Mouse (Mus musculus) kidney, embryonic 14.5 days (tissue): Measurements from ENCODE around the gene Cep170b. TPM values are rescaled to one million over a fixed set of nuclear protein-coding genes. Genes with fewer than 3 reads are reported as not detected.

ENCODE experiments used
- ATAC-seq: fragments of 200-750 bp; cut with Nextera tagmentation; 2 replicates; pipeline ENCODE4 v1.8.0; 2017; ENCODE audit warnings: moderate number of reproducible peaks, mild to moderate bottlenecking, moderate TSS enrichment, moderate library complexity; ENCODE audit not compliant: low FRiP score, low TSS enrichment
- H3K27ac ChIP-seq: fragments of 300-500 bp; sonication (generic); 2 replicates; pipeline ENCODE4 v1.5.1; 2014; ENCODE audit warnings: low read depth, mild to moderate bottlenecking, low read length, moderate library complexity, mixed read lengths
- H3K27me3 ChIP-seq: fragments of 300-500 bp; sonication (generic); 2 replicates; pipeline ENCODE4 v1.6.1; 2014; ENCODE audit warnings: mild to moderate bottlenecking, low read length; ENCODE audit not compliant: control insufficient read depth, insufficient read depth
- H3K36me3 ChIP-seq: fragments of 300-500 bp; sonication (generic); 2 replicates; pipeline ENCODE4 v1.6.1; 2014; ENCODE audit warnings: low read length, mixed read lengths; ENCODE audit not compliant: control insufficient read depth, insufficient read depth
- H3K4me1 ChIP-seq: fragments of 300-500 bp; sonication (generic); 2 replicates; pipeline ENCODE4 v1.6.1; 2014; ENCODE audit warnings: low read length, mixed read lengths; ENCODE audit not compliant: control insufficient read depth, insufficient read depth
- H3K4me2 ChIP-seq: fragments of 300-500 bp; sonication (generic); replicated peaks from 2 replicates; pipeline ENCODE4 v1.6.1; 2014; ENCODE audit warnings: low read depth, mild to moderate bottlenecking, low read length
- H3K4me3 ChIP-seq: fragments of 300-500 bp; sonication (generic); 2 replicates; pipeline ENCODE4 v1.5.1; 2014; ENCODE audit warnings: mild to moderate bottlenecking, low read length
- H3K9ac ChIP-seq: fragments of 300-500 bp; sonication (generic); 2 replicates; pipeline ENCODE4 v1.6.1; 2014; ENCODE audit warnings: low read depth, mild to moderate bottlenecking, low read length, moderate library complexity
- H3K9me3 ChIP-seq: fragments of 300-500 bp; sonication (generic); 2 replicates; pipeline ENCODE4 v1.6.1; 2016; ENCODE audit warnings: low read length; ENCODE audit not compliant: control insufficient read depth
- WGBS: fragments of 180-500 bp; shearing (Covaris S2); extraction: QIAGEN DNeasy Blood & Tissue Kit; methylation state at CpG from one replicate; pipeline ENCODE4 v1.1.7; 2014; 5-methylcytosine and 5-hydroxymethylcytosine counted together
- polyA plus RNA-seq: library from polyadenylated mRNA; unstranded; fragments of >200 nt; fragmentation: Nextera tagmentation; extraction: Ambion mirVana; gene quantifications from 2 replicates; pipeline ENCODE4 v1.2.1, GENCODE M21; 2014

Gene Cep170b
- polyA plus RNA-seq, 1 experiment from 2014 or later: 15.1 TPM

- H3K27ac ChIP-seq: no peak overlapping the region
- H3K36me3 ChIP-seq: no peaks in the 10 kb centered on the region; the same call in 1 of the 2 replicates
- WGBS: 48% methylated on average over 5 of the region's 5 CpGs
- no peak for ATAC-seq
- H3K27me3 ChIP-seq: peaks cover 23% of the 10 kb centered on the region
- H3K9me3 ChIP-seq: no peaks in the 10 kb centered on the region
- H3K4me3 ChIP-seq: no peak overlapping the region
- H3K4me2 ChIP-seq: no peak overlapping the region
- H3K4me1 ChIP-seq: peaks cover 34% of the 10 kb centered on the region
- no peak overlapping the region for H3K9ac ChIP-seq
Measured at GRCm38 (mm10) chr12:112677076-112677475, 43.2 kb upstream of the Cep170b start.

DNA sequence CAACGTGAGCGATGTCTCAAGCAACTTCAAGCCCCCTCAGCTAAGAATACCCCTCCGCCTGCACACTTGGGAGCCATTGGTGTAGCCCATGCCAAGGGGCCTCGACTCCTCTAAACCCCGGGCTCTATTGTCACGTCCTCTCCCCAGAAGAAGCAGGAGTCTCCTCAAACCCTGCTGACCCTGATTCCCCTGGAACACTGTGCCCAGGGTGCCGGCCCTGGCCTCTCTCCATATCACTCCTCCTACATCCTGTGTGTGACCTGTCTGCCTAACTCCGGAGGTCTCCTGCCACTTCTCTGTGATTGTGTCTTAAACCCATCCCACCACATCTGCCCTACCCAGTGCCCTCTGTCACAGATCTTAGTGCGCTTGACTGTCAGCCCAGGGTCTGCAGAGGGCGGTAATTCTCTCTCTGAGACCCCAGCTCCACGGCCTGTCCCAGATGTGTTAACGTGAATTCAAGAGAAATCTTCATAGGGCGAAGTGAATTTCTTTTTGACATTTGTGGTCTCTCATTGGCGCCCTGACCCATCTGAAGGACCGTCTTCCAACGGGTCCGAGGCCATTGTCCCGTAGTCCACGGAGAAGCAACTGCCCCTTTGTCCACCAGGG lies 42.2 kb upstream of the Cep170b start:
- peak overlapping the region; percentile 97 for H3K4me2 ChIP-seq
- no peaks in the 10 kb centered on the region; the same call in 1 of the 2 replicates for H3K36me3 ChIP-seq
- H3K4me3 ChIP-seq: peak overlapping the region; percentile 71
- peaks cover 23% of the 10 kb centered on the region for H3K27me3 ChIP-seq
- WGBS: 12% methylated on average over 19 of the region's 19 CpGs
- H3K27ac ChIP-seq: peak overlapping the region; percentile 47; the same call in 1 of the 2 replicates
- peak; percentile 3; the same call in 1 of the 2 replicates for ATAC-seq
- peaks cover 25% of the 10 kb centered on the region for H3K4me1 ChIP-seq
- H3K9me3 ChIP-seq: no peaks in the 10 kb centered on the region
- H3K9ac ChIP-seq: peak overlapping the region; percentile 70

DNA sequence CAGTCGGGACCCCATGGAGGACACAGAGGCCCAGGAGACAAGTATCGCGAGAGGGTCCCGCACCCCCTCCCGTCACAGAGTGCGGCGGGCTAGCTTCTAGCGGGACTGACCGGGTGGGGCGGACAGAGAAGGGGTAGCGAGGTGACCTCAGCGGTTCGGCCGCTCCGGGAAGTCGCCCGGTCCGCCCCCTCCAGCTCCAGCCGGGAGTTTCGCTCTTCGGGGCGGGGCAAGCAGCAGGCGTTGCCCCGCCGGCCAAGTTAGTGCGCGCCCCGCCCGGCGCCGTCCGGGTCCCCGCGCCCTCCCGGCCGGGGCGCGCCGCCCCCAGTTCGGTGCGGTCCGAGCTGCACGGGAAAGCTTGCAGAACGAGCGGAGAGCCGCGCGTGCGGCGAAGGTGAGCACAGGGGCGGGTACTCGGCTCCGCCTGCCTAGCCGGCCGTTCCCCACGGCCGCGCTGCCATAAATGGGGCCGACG lies 41.7 kb upstream of the Cep170b start, which contains the start of gene Zbtb42:
Gene Zbtb42 (plus strand): TSS at position 274 of the 472 bp plus-strand sequence.
- peaks cover 25% of the 10 kb centered on the region for H3K4me1 ChIP-seq
- peak within 1 kb of the TSS; percentile 47; the same call in 1 of the 2 replicates for H3K27ac ChIP-seq

DNA sequence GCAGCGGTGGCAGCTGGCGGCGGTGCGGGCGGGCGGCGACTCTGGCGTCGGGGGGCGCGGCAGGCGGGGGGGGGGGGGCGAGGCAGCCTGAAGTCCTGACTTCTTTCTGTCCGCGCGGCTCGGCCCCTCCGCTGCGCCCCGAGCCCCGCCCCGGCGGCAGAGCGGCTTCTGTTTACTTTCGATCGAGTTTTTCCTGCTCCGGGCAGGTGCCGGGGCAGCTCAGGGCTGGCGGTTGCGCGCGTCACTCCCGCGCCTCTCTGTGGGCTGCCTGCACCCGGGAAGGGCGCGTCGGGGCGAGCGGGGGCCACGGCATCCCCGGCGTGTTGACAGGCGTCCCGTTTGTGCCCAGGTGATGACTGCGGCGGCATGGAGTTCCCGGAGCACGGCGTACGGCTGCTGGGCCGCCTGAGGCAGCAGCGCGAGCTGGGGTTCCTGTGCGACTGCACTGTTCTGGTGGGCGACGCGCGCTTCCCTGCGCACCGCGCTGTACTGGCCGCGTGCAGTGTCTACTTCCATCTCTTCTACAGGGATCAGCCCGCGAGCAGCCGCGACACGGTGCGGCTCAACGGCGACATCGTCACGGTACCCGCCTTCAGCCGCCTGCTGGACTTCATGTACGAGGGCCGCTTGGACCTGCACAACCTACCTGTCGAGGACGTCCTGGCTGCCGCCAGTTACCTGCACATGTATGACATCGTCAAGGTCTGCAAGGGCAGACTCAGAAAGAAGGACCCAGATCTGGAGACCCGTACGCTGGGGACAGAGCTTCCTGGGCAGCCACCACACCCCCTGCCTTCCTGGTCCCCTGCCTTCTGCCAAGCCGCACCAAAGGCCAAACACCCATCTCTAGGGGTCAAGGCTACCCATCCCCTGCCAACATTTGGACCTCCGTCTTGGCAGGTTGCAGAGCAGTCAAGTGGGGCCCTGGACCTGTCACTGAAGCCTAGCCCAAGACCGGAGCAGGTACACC lies 40.9 kb upstream of the Cep170b start:
- Histone ChIP-seq H3K9me3 (no peaks in the 10 kb centered on the region), H3K9ac (peak overlapping the region; percentile 70), H3K4me1 (peaks cover 25% of the 10 kb centered on the region), H3K4me3 (peak overlapping the region; percentile 71), H3K36me3 (no peaks in the 10 kb centered on the region; the same call in 1 of the 2 replicates), H3K27ac (0 out of 2 replicates have a peak overlapping the region, but pooled peaks have one; percentile 47), H3K27me3 (peaks cover 23% of the 10 kb centered on the region), H3K4me2 (peak overlapping the region; percentile 97)
- 4% methylated on average over 63 of the region's 87 CpGs for WGBS
- ATAC-seq: peak; percentile 13; the same call in 1 of the 2 replicates

More for the DNA sequence above, 41.7 kb upstream of the Cep170b start, which contains the start of gene Zbtb42:
- Histone ChIP-seq H3K4me2 (peak within 1 kb of the TSS; percentile 97), H3K9me3 (no peaks in the 10 kb centered on the region), H3K27me3 (peaks cover 23% of the 10 kb centered on the region), H3K36me3 (no peaks in the 10 kb centered on the region; the same call in 1 of the 2 replicates), H3K4me3 (peak within 1 kb of the TSS; percentile 71), H3K9ac (peak within 1 kb of the TSS; percentile 70)
- under 1% methylated on average over 48 of the region's 60 CpGs for WGBS
- peak; percentile 36 for ATAC-seq

GRCm38 (mm10) chr12:112683351-112683750 lies 36.9 kb upstream of the Cep170b start:
- H3K27me3 ChIP-seq: peaks cover 23% of the 10 kb centered on the region
- no peaks in the 10 kb centered on the region; the same call in 1 of the 2 replicates for H3K9me3 ChIP-seq
- no peaks in the 10 kb centered on the region; the same call in 1 of the 2 replicates for H3K36me3 ChIP-seq
- no peak overlapping the region for H3K4me3 ChIP-seq
- WGBS: 53% methylated on average over 7 of the region's 7 CpGs
- no peak overlapping the region for H3K27ac ChIP-seq
- ATAC-seq: no peak
- H3K4me2 ChIP-seq: no peak overlapping the region
- no peak overlapping the region for H3K9ac ChIP-seq
- H3K4me1 ChIP-seq: peaks cover 9% of the 10 kb centered on the region

DNA sequence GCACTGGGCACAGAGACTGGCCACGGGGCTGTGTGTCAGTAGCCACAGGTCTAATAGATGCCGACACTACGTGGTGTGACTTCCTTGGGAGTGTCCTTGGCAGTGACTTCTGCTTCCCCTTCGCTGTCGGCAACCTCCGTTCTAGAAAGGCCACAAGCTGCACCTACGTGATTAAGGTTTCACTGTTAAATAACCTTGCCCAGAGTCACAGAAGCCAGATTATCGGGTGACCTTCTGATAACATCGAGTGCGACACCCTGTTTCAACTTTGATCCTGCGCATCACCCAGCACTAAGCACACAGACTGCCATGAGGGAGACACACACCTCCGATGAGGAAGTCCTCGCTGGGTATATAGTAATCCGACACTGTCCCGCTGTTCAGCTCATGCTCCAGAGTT lies 31.8 kb upstream of the Cep170b start:
- Histone ChIP-seq H3K4me2 (no peak overlapping the region), H3K9me3 (no peaks in the 10 kb centered on the region; the same call in 1 of the 2 replicates), H3K9ac (no peak overlapping the region), H3K4me3 (no peak overlapping the region), H3K27me3 (no peaks in the 10 kb centered on the region), H3K4me1 (peaks cover 5% of the 10 kb centered on the region), H3K27ac (no peak overlapping the region), H3K36me3 (no peaks in the 10 kb centered on the region)
- ATAC-seq: no peak
- 51% methylated on average over 15 of the region's 15 CpGs for WGBS

- Histone ChIP-seq H3K9me3 (no peaks in the 10 kb centered on the region), H3K9ac (peak overlapping the region; percentile 92), H3K27me3 (no peaks in the 10 kb centered on the region), H3K4me3 (peak overlapping the region; percentile 66), H3K4me1 (peaks cover 10% of the 10 kb centered on the region), H3K27ac (peak overlapping the region; percentile 79; the same call in 1 of the 2 replicates), H3K4me2 (peak overlapping the region; percentile 63), H3K36me3 (no peaks in the 10 kb centered on the region)
- WGBS: 3% methylated on average over 54 of the region's 54 CpGs
- peak; percentile 94 for ATAC-seq
Measured at GRCm38 (mm10) chr12:112693185-112694126, 26.8 kb upstream of the Cep170b start.

- Histone ChIP-seq H3K9ac (peak overlapping the region; percentile 92), H3K36me3 (no peaks in the 10 kb centered on the region), H3K4me3 (peak overlapping the region; percentile 66; the same call in 1 of the 2 replicates), H3K4me1 (peaks cover 10% of the 10 kb centered on the region), H3K27ac (no peak overlapping the region), H3K27me3 (no peaks in the 10 kb centered on the region), H3K9me3 (no peaks in the 10 kb centered on the region), H3K4me2 (peak overlapping the region; percentile 63)
- ATAC-seq: no peak
- WGBS: 83% methylated on average over 10 of the region's 10 CpGs
Measured at GRCm38 (mm10) chr12:112694127-112694475, 26.2 kb upstream of the Cep170b start.
